Mouse (Mus musculus): ENCODE measurements at regions not wholly inside any gene's neighbourhood (a gene's known extent, or its start where the extent isn't known, plus 50 kb on each side); places are given as distances from the start of the nearest gene placed in this dataset.
"Not testable (repeated sequence)": the region's sequence is repeated elsewhere in the genome, so short reads cannot be mapped to it uniquely, and the experiment has no call there.

DNA sequence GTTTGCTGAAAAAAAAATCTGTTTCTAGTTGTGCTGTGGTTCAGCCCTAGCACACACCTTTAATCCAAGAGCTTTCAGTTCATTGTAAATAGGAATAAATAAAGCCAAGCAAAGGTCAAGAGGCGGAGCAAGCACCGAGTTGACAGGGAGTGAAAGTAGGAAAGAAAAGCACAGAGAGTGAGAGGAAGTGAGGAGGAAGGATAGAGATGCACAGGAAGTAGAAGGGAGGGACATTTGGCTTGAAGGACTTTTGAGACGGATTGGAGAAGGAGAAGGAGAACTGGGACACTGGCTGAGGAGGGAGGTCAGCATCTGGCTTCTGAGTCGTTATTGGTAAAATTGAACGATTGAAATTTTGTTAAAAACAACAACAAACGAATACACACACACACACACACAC is 402.0 kb upstream of the Igfbp7 start:
- no peak for DNase-seq

DNA sequence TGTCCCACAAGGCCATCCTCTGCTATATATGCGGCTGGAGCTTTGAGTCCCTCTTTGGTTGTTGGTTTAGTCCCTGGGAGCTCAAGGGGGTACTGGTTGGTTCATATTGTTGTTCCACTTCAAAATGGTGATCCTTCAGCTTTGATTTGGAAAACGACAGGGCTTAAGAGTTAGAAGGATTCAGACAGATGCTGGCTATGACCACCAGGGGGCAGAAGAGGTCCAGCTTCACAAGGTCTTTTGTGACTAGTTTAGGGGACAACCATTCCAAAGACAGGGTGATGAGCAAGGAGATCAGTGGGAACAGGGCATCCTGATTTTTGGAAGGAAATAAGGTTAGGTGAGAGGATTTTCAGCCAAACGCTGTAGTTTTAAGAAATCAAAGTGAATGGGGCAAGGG is 399.9 kb upstream of the Igfbp7 start:
- DNase-seq: peak; percentile 48

DNA sequence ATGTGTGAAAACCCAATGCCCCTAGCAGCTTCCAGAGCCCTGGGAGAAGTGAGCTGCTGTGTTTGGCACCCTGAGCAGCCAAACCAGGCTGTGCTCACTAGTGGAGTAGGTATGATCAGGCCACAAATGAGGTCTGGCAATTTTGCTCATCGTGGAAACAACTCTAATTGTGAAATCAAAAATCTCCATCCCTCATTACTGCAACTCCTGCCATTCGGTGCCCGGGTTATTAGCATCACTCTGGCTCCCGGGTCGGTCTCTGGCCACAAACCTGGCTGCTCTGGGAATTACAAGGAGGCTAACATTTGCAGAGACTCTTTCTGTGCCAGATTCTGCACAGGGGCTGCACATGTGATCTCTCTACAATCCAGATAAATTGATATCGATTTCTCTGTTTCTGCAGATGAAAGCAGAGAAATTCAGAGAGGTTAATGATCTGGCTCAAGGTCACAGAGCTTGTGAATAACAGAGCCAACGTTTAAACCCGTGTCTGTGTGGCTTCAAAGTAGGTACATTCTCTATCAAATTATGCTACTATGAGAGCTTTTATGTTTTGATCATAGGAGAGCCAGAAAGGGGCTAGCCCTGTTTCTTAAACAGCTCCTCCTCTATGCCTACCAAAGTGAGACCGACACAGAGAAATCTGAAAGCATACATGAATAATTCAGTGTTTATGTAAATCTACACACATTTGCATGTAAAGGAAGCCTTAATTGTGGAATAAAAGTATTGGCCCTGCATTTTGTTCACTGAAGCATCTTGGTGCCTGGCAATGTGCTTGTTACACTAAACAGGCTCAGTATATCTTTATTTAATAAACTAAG is 398.7 kb upstream of the Igfbp7 start:
- no peak for DNase-seq

DNA sequence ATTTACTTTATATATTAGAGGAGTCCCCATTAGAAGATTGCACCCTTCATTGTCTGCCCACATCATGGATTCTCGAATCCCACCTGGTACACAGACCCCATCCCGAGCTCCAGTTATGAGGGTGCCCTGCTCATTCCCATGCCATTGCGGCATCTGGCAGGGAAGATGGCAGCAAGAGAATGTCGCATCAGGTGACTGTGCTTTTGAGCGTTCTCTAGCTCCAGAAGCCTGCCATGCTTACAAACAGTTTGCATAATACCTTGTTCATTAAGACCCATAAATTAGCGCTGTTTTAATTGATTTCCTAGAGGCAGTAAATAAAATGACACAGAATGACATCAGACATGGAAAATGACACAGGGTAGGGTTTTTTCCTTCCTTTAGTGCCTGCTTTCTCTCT is 398.0 kb upstream of the Igfbp7 start:
- no peak for DNase-seq

DNA sequence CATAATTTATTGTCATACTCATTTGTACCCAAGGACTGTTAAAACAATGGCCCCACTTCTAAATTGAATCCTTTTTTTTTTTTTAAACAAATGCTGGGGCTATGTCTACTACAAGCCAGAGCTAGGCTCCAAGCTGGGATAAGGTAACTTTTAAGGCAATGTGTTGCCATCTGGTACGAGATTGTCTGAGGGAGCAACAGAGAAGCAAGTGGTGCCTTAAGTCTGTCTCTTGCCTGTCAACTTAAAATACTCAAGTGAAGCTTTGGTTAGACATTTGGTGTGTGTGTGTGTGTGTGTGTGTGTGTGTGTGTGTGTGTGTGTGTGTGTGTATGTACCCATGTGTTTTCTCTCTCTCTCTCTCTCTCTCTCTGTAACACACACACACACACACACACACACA is 397.5 kb upstream of the Igfbp7 start:
- no peak for DNase-seq

DNA sequence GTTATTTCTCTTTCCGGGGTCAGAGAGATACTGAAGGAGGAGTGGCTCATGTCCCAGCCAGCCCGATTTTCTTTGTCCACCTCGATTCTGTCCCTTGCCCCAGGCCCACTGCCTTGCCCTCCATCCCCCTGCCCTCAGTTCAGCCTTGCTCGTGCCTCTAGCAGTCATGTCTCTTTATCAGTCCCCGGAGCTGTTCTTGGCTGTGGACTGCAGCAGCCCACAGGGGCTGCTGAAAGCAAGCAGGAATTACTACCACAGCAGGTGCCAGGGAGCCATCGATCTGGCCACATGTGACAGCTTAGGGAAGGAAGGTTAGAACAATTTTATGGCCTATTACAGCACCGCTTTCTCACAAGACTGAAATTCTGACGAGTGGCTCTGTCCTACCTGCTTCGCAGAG is 396.3 kb upstream of the Igfbp7 start:
- no peak for DNase-seq

DNA sequence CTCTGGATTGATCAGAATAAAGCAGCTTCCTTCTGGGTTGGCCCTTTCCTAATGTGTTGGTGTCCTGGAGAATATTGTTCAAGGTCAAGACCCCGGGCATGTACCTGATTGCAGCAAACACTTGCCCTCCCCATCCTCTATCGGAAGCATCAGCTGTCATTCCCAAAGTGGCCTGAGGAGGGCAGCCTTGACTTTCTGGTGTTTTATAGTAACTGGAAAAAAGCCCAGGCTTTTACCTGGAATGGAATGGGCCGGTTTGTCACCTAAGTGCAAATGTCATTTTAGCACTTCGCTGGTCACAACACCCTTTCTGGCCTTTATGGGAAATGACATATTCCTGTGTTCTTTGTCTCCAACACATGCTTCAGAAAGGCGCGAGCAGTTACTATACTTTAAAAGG is 395.7 kb upstream of the Igfbp7 start:
- peak; percentile 40 for DNase-seq

DNA sequence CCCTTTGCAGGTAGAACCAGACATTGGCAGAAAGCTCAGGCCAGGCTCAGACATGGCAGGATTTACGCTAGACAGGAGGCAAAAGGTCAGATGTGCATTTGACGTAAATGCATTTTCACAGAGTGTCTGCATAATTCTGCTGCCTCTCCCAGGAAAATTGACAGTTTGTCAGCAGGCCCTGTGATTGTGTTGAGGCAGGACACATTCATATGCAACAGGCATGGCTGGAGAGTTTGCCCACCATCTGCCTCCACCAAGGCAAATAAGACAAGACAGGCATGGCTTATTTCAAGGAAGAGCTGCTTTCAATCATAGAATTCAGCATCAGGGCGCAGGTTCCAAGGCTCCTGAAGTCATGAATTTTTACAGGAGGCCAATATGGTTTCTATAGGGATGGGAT is 389.1 kb upstream of the Igfbp7 start:
- no peak for DNase-seq

DNA sequence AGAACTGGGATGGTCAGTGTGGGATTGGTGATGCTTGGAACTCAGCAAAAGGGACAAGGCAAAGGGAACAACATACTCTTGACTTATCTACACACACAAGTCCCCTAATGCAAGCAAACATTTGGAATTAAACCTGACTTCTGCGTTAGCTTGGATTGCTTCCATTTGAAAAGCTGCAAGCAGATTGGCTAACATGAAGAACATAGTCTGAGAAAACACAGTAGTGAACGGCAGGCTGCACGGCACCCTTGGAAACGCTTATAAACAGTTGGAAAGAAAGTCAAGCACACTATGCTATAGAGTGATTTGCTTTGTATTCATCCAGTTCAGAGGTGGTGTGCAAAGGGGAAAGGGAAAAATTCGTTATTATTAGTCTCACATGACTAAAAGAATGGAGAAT is 387.9 kb upstream of the Igfbp7 start:
- no peak for DNase-seq

DNA sequence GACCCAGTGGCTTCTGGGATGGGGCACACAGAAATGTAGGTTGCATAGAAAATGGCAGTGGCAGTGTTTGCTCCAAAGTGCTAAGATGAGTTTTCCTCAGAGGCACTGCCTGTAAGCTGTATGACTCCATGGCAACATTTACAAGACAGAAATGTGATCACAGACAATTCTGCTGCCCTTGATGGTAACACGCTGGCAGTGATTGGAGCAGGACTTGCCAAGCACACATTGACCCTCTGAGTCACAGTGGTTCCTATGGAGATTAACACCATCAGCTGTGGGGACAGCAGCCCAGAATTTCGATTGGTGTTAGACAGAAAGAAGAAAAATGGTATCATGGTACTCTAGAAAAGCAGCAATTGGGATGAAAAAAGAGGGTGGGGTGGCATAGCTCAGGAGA is 376.1 kb upstream of the Igfbp7 start:
- DNase-seq: no peak

DNA sequence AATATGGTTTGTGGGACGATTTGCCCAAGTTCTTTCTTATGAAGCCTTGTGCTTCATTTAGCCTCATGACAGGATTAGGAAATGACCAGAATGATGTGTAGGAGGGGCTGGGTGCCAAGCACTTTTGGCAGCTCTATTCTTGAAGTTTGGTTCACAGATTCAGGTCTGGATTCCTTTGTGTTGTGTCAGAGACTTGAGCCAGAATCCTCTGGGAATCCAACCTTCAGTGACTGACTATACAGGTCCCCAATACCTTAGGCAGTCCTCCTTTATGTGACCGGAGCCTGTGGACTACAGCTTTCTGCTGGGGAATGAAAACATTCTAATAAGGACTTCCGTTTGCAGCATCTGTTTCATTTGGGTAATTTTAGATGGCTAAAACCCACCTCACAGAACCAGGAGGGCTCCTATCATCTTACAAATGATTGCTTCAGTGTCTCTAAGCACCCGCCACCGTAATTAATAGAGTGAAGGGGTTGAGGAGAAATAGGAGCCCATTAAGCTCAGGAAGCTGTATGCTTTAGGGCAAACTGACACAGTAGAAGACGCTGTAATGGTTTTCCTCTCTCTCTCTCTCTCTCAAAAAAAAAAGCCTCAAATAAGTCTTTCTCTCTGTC is 354.7 kb upstream of the Igfbp7 start:
- no peak for DNase-seq

DNA sequence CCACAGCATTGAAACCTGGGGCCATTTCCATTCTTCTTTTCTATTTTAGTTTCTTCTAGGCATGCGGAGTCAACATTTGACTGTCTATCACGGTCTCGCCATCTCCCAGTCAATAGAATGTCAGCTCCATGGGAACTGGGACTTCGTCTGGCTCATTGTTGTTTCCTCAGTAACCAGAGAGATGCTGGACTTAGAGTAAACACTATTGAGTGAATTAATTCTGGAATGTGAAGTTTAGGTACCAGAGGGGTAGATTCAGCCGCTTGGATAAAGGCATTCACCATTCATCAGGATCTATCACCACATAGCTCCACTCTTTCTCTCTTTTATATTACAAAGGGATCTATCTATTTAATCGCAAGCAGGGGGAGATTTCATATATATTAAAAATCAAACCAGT is 354.2 kb upstream of the Igfbp7 start:
- DNase-seq: no peak

DNA sequence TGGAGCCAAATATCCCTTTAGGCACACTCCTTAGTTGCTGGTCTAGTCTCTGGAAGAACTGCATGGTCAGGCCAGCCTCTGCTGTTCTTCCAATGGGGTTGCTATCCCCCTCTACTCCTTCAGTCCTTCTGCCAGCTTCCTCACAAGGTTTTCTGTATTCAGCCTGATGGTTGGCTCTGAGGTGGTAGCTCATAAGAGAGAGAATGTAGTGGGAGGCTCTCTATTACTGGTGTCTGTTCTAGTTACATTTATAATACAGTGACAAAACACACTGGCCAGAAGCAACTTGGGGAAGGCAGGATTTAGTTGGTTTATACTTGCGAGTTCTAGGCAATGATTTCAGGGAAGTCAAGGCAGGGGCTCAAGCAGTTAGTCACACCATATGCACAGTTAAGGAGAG is 341.1 kb upstream of the Igfbp7 start:
- DNase-seq: no peak

DNA sequence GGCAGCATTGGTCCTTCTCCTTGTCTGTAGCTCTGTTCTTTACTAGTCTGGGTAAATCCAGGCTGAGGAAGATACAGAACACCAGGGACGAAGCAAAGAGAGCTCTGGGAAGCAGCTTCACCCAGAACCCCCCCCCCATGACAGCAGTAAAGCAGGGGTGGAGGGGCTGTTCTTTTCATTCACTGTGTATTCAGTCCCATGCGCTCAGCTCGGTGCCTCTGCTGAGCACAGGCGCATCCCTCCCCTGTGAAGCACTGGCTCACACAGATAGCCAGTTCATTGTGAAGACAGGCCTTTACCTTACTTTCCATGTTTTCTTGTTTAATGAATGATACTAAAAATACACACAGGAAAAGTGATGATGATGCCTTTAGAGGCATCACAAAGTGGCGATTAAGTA is 338.8 kb upstream of the Igfbp7 start:
- DNase-seq: no peak

DNA sequence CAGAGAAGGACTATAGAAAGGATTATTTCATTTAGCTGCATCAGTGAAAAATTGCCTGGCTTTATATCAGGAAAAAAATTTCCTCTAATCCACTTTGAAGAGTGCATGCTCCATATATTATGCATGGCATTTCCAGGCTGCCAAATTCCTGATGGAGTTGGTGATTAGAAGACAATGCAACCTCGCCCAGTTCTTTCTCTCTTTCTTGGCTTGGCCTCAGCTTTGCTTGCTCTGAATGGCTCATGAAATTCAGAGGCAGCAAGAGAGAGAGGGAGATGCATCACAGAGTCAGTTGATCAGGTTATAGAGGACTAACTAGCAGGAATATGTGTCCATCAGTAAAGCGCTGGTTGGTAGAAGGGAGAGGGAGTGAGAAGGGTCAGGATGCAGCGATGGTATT is 335.6 kb upstream of the Igfbp7 start:
- DNase-seq: no peak

DNA sequence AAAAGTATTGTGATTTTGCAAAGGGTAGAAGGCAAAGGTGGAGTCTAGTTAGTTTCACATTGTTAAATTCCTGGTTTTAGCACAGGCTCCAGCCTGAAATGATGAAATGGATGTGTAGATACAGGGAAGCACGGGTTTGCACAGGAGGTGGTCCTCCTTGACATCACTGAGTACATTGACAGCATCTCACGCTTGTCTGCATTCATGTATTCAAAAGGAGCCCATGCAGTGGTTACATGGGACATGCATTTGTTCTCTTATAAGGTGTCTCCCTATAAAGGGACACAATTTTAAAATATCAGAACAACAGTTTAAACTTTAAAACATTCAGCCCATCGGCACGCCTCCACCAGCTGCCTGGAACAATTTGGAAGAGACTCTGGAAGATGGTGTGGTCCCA is 322.4 kb upstream of the Igfbp7 start:
- not testable (repeated sequence) for DNase-seq

DNA sequence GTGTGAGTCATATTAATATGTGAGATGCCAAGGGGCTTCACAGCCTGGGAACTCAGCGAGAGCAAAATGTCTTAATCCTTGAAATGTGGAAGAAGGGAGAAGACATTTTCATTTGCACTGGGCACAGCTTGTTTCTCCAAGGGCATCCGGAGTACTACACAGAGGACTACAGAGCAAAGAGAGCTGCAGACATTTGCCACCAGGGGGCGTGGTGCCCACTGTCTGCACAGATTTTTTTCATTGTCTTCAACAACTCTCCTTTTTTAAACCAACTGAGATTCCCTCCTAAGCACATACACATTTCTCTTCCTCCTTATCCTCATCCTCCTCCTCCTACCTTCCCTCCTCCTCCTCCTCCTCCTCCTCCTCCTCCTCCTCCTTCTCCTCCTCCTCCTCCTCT is 273.8 kb upstream of the Igfbp7 start:
- DNase-seq: no peak

DNA sequence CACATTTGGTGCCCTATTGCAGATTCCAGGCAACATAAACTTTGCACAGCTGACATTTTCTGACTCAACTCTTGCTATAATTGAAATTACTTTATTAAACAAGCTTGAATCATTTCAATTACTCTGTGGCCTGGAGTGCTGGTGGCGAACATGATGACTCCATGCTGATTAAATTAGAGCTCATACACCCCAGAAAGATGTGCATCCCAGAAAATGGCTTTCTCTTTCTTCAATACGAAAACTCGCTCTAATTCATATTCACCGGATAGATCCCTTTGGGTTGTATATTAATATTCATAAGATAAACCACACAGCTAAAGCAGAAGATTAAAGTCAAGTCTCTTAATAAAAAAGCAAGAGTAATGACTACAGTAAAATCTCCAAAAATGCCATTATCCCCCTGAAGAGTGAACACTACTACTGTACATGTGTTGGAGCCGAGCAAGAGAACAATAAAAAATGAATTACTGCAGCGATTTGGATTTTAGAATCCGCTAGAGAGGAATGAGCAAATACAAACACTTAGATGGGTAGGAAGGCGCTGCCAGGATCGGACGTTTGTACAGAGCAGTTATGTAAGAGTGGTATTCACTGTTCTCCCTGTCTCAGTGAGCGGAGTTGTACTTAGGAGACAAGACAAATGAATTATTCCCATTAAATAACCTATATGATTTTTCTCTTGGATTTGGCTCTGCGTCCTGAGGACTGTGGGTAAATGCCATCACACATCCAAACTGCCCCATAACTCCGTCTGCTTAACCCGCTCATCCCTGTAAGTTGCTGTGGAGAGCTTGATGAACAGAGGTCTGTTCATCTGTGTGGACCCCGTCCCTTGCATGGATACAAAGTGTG is 264.5 kb upstream of the Igfbp7 start:
- DNase-seq: no peak

DNA sequence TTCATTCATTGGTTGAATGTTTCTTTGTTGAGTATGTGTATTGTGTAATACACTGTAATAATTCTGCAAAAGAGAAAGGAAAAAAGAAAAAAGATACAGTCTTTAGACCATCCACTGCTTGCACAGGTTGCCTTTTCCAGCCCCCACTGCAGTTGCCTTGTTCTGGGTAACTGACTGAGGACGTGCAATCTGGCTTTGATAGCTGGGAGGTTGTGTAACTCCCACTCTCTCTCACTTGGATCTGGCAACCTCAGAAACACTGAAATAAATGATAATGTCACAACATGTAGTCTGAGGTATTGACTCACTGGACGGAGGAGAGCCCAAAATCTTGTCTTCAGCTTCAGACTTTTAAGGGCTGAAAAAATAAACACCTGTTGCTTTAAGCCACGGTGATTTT is 255.3 kb upstream of the Igfbp7 start:
- no peak for DNase-seq

DNA sequence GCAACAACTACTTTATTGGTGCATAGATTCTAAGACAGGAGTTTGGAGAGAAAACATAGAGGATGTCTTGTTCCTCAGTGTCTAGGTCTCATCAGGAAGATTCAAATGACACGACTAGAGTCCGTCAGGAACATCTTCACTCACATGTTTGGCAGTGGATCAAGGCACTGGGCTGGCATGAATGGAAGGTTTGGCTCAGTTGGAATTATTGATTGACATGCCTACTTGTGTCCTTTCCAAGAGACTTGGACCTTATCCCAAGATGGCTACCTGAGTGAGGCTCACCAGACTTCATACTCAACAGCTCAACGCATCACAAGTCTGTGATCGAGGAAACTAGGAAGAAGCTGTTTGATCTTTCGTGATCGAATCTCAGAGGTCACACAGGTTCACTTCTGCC is 251.2 kb upstream of the Igfbp7 start:
- no peak for DNase-seq

DNA sequence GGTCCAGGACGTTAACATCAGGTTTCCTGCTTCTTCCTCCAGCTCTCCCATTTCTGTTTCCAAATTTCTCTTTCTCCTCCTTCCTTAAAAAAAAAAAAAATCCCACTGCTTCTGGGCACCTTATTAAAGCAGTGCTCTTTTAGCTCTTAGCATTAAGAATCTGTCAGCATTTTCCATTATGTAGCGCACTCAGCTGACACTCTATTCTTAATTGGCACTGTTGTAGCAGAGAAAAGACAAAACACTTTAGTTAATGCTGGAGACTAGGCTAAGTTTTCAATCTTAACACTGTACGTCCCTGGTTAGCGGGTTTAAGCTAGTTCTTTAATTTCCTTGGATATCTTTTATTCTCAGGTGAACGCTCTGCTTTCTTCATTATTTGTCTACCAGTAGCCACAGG is 236.8 kb upstream of the Igfbp7 start:
- DNase-seq: no peak

DNA sequence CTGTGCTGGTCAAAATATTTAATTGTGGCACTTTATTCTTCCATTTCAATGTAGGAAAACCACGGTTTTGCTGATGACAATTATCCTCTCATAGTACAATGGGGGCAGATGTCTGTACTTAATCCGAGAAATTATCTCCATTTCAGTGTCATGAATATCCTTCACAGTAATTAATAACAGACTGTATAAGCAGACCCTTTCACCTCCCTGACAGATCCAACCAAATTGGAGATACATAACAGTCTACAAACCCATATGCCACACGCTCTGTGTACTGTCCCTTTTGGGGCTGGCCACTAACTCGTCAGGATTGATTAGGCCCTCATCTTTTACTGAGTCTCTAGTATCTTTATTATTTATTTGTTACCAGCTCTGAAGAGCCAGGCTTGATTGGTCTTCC is 212.6 kb upstream of the Igfbp7 start:
- DNase-seq: no peak

DNA sequence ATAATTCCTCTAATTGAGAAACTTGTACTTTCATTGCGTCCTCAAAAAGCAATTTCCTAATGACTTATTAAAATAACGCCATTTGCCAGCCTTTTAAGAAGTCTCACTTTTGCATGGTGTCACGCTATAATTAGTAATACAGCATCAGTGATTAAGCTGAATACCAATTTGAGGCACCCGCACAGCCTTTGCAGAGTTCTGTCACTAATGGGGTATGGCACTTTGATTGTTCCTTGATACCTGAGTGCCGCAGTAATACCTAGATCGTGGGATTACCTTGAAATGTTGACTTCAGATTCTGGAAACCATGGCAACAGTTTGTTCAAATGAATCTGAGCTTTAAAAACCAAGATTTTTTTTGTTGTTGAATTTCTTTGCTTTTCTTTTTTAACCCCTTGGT is 202.7 kb upstream of the Igfbp7 start:
- DNase-seq: no peak
